Mouse (Mus musculus): ENCODE measurements around the gene Cerkl. TPM values are rescaled to one million over a fixed set of nuclear protein-coding genes. Genes with fewer than 3 reads are reported as not detected.

The Cerkl gene
- total and polyA plus RNA-seq, 3 experiments: 3.5 to 7.4 TPM; not detected in 1

GRCm38 (mm10) chr2:79291922-79292321, 164.7 kb downstream of the Cerkl start:
- Histone ChIP-seq H3K4me3 (ENCODE audit: control insufficient read depth in 1 of 2, insufficient read depth in 1 of 2, low read depth in 2 of 2, low read length in 2 of 2) (no peak overlapping the region), H3K36me3 (ENCODE audit: control insufficient read depth in 1 of 2, insufficient read depth in 2 of 2, low read length in 2 of 2) (peaks cover 0 to 64% of the 10 kb centered on the region in 2 experiments; a peak in 2 of 4 replicates), H3K27ac (ENCODE audit: control insufficient read depth, low read depth, low read length) (no peak overlapping the region), H3K9me3 (replicated peaks; ENCODE audit: insufficient read depth, low read length) (no peaks in the 10 kb centered on the region), H3K4me1 (ENCODE audit: control insufficient read depth in 1 of 2, insufficient read depth in 2 of 2, low read length in 2 of 2) (no peaks in the 10 kb centered on the region), H3K27me3 (ENCODE audit: control insufficient read depth in 1 of 2, insufficient read depth in 2 of 2, low read length in 2 of 2) (no peaks in the 10 kb centered on the region), H3K79me2 (ENCODE audit: control insufficient read depth, insufficient read depth, low read length, poor library complexity) (no peaks in the 10 kb centered on the region), H3K9ac (ENCODE audit: control insufficient read depth, low read depth, low read length, poor library complexity, severe bottlenecking) (no peak overlapping the region)
- no peak for TF ChIP-seq POLR2A (IDR thresholded peaks at IDR 0.05; ENCODE audit: control insufficient read depth in 1 of 2, insufficient read depth in 1 of 2, low read depth in 1 of 2, low read length in 2 of 2, poor library complexity in 1 of 2)
- no peak for TF ChIP-seq MEF2A (IDR thresholded peaks at IDR 0.05; ENCODE audit: extremely low read depth, insufficient replicate concordance, low read depth, low read length, poor library complexity, severe bottlenecking)
- no peak for TF ChIP-seq USF2 (IDR thresholded peaks at IDR 0.05; ENCODE audit: borderline replicate concordance in 1 of 2, insufficient read depth in 1 of 2, low read depth in 1 of 2, low read length in 2 of 2)
- no peak for TF ChIP-seq KAT2A (conservative IDR thresholded peaks at IDR 0.05; ENCODE audit: low read depth, low read length)
- no peak for TF ChIP-seq TCF12 (IDR thresholded peaks at IDR 0.05; ENCODE audit: low read depth, low read length)
- TF ChIP-seq MAX (IDR thresholded peaks at IDR 0.05; ENCODE audit: low read length): no peak
- TF ChIP-seq BHLHE40 (IDR thresholded peaks at IDR 0.05; ENCODE audit: borderline replicate concordance, low read depth, low read length): no peak
- TF ChIP-seq MYB (IDR thresholded peaks at IDR 0.05; ENCODE audit: low read depth, low read length): no peak
- no peak for TF ChIP-seq EP300 (IDR thresholded peaks at IDR 0.05; ENCODE audit: low read depth in 1 of 2, low read length in 2 of 2)
- no peak for TF ChIP-seq CHD2 (IDR thresholded peaks at IDR 0.05; ENCODE audit: low read length)
- no peak for TF ChIP-seq GABPA (IDR thresholded peaks at IDR 0.05; ENCODE audit: low read depth, low read length)
- no peak for TF ChIP-seq MXI1 (IDR thresholded peaks at IDR 0.05; ENCODE audit: low read depth, low read length)
- TF ChIP-seq NRF1 (IDR thresholded peaks at IDR 0.05; ENCODE audit: insufficient read depth, low read depth, low read length, poor library complexity, severe bottlenecking): no peak
- no peak for DNase-seq (ENCODE audit: low read depth, low spot score)

- Histone ChIP-seq H3K4me3 (ENCODE audit: control insufficient read depth in 1 of 2, insufficient read depth in 1 of 2, low read depth in 2 of 2, low read length in 2 of 2) (no peak overlapping the region), H3K9me3 (replicated peaks; ENCODE audit: insufficient read depth, low read length) (no peaks in the 10 kb centered on the region), H3K4me1 (ENCODE audit: control insufficient read depth in 1 of 2, insufficient read depth in 2 of 2, low read length in 2 of 2) (no peaks in the 10 kb centered on the region), H3K9ac (ENCODE audit: control insufficient read depth, low read depth, low read length, poor library complexity, severe bottlenecking) (no peak overlapping the region), H3K79me2 (ENCODE audit: control insufficient read depth, insufficient read depth, low read length, poor library complexity) (no peaks in the 10 kb centered on the region), H3K27me3 (ENCODE audit: control insufficient read depth in 1 of 2, insufficient read depth in 2 of 2, low read length in 2 of 2) (no peaks in the 10 kb centered on the region), H3K27ac (ENCODE audit: control insufficient read depth, low read depth, low read length) (no peak overlapping the region), H3K36me3 (ENCODE audit: control insufficient read depth in 1 of 2, insufficient read depth in 2 of 2, low read length in 2 of 2) (peaks cover 0 to 70% of the 10 kb centered on the region in 2 experiments; a peak in 3 of 4 replicates)
- TF ChIP-seq POLR2AphosphoS2 (IDR thresholded peaks at IDR 0.05; ENCODE audit: low read length) (no peak), NRF1 (IDR thresholded peaks at IDR 0.05; ENCODE audit: insufficient read depth, low read depth, low read length, poor library complexity, severe bottlenecking) (no peak), E2F4 (IDR thresholded peaks at IDR 0.05; ENCODE audit: borderline replicate concordance, low read depth, low read length) (no peak), ZC3H11A (IDR thresholded peaks at IDR 0.05; ENCODE audit: low read depth, low read length) (no peak), POLR2AphosphoS5 (IDR thresholded peaks at IDR 0.05; ENCODE audit: borderline replicate concordance, low read depth, low read length) (no peak), ETS1 (IDR thresholded peaks at IDR 0.05; ENCODE audit: low read depth, low read length) (no peak)
- DNase-seq (ENCODE audit: low read depth, low spot score): no peak
Observed at GRCm38 (mm10) chr2:79290149-79290548, 166.4 kb downstream of the Cerkl start.
